Mouse (Mus musculus): ENCODE measurements around the gene Olfr764-ps1.
"Not testable (repeated sequence)": the region's sequence is repeated elsewhere in the genome, so short reads cannot be mapped to it uniquely, and the experiment has no call there.

DNA sequence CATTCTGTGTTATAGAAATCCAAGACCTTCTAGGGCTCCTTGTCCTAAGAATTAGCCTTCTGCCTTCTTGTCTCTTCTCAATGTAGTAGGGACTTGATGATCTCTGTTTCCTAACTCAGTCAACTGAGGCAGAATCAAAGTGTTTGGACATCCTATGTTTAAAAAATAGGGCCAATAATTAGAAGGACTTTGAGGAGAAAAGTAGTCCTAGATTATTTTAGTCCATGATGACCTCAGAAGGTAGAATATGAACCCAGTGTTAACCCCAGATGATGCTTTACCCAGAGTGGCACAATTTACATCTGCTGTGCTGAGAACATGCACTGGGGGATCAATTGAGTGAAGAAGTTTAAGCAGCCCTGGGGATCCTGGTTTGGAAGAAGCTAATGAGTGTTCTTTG lies 10.2 kb upstream of the Olfr764-ps1 start, which contains the start of gene Olfr765:
- TF ChIP-seq CTCF (IDR thresholded peaks at IDR 0.05; ENCODE audit: control insufficient read depth, insufficient read depth, insufficient replicate concordance, low read depth, low read length); POLR2A (IDR thresholded peaks at IDR 0.05; ENCODE audit: control insufficient read depth, low read depth, low read length): not testable (repeated sequence)

Data from testis, adult 2 months (tissue).